Mouse (Mus musculus): ENCODE measurements around the gene Sgo2a.

DNA sequence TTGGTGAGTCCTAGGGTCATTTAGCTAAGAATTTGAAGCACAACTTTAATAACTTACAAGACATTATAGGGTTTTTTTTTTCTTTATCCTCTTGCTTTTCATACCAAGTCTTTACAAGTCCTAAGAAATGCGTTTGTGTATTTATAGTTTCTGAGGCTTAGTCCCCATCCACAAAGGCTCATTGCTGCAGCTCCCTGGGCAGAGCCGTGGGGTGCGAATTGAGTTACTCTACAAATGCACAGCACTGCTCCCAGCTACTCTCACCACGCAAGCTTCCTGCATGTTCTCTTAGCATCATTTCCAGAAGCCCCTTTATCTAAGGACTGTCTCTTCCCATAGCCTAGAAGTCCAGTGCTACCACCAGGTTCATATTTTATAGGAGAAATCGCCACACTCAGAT is 46.1 kb upstream of the Sgo2a start:
- no peak for TF ChIP-seq CTCF (IDR thresholded peaks at IDR 0.05; ENCODE audit: extremely low read depth, insufficient read length, insufficient replicate concordance, low read depth, low read length)
- TF ChIP-seq POLR2A (IDR thresholded peaks at IDR 0.05; ENCODE audit: low read depth, low read length): no peak
